Mouse (Mus musculus) bone marrow macrophage, adult 2 months (primary cell): ENCODE data around the gene Itga7. TPM values are rescaled to one million over a fixed set of nuclear protein-coding genes. Genes with fewer than 3 reads are reported as not detected.

Experiments
- H3K27ac ChIP-seq: 2 replicates; pipeline ENCODE4 v1.5.1; 2012; ENCODE audit warnings: low read depth, low read length; ENCODE audit not compliant: insufficient read depth
- H3K4me1 ChIP-seq: 2 replicates; pipeline ENCODE4 v1.6.1; 2012; ENCODE audit warnings: low read length; ENCODE audit not compliant: control insufficient read depth, insufficient read depth
- H3K4me3 ChIP-seq: 2 replicates; pipeline ENCODE4 v1.5.1; 2012; ENCODE audit warnings: mild to moderate bottlenecking, low read length, moderate library complexity; ENCODE audit not compliant: insufficient read depth
- CTCF ChIP-seq: IDR thresholded peaks from 2 replicates; pipeline ENCODE4 v1.5.1; 2012; ENCODE audit warnings: low read depth, mild to moderate bottlenecking, low read length, moderate library complexity
- POLR2A ChIP-seq: IDR thresholded peaks from 2 replicates; pipeline ENCODE4 v1.6.1; 2012; ENCODE audit warnings: mild to moderate bottlenecking, low read depth, low read length, borderline replicate concordance
- polyA plus RNA-seq: library from polyadenylated mRNA; stranded (reverse); fragments of >200 nt; gene quantifications from 2 replicates; pipeline ENCODE4 v1.2.4, GENCODE M21; 2012; ENCODE audit not compliant: missing spikeins, insufficient read depth, insufficient read length

The Itga7 gene
- polyA plus RNA-seq, 1 experiment: 0.17 TPM

DNA sequence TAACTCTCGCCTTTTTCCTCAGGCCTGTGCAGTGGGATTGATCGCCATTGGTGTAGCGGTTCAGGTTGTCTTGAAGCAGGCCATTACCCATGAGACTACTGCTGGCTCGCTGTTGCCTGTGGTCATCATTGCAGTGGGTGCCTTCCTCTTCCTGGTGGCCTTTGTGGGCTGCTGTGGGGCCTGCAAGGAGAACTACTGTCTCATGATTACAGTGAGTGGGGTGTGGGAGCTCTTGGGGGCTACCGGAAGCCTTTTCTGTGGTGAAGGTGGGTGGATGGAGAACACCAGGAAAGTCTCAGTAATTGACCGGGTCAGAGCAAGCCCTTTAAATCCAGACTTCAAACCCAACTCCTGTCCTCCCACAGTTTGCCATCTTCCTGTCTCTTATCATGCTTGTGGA lies 22.2 kb upstream of the Itga7 start:
- peaks cover 15% of the 10 kb centered on the region for H3K4me1 ChIP-seq
- TF ChIP-seq CTCF (no peak), POLR2A (no peak)
- peak overlapping the region; percentile 68 for H3K4me3 ChIP-seq
- H3K27ac ChIP-seq: peak overlapping the region; percentile 97

DNA sequence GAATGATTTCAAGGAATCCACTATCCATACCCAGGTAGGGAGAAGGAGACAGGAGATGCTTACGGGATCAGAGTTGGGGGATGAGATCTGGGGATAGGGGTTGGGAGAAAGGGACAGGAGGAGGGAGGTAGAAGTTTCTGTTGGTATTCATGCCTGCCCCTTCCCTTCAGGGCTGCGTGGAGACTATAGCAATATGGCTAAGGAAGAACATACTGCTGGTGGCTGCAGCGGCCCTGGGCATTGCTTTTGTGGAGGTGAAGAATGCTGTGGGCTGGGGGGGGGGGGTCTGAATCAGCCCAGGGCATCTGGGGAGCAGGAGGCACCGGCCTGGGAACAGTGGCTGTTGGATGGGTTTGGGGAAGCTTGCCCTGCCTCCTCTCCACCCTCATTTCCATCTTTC lies 21.4 kb upstream of the Itga7 start:
- no peak overlapping the region for H3K27ac ChIP-seq
- TF ChIP-seq POLR2A (no peak), CTCF (no peak)
- peak overlapping the region; percentile 29 for H3K4me3 ChIP-seq
- peaks cover 15% of the 10 kb centered on the region for H3K4me1 ChIP-seq

DNA sequence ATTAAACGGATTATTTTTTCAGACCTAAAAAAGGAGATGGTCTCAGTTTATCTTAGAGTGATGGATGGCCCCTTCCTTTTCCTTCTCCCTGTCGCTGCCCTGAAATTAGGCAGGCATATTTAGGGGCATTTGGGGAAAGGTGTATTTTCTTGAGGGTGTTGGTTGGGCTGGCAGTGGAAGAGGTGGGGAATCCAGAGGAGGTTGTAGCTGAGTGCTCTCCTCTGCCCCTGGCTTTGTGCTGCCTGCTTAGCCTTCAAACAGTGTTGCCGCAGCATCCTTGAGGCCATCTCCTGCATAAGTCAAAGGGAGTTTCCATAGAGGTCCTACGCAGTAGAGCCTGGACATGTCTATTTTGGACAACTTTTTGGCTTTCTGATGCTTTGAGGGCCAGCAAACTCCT lies 20.8 kb upstream of the Itga7 start:
- peaks cover 15% of the 10 kb centered on the region for H3K4me1 ChIP-seq
- TF ChIP-seq CTCF (no peak), POLR2A (no peak)
- H3K4me3 ChIP-seq: no peak overlapping the region
- H3K27ac ChIP-seq: no peak overlapping the region

DNA sequence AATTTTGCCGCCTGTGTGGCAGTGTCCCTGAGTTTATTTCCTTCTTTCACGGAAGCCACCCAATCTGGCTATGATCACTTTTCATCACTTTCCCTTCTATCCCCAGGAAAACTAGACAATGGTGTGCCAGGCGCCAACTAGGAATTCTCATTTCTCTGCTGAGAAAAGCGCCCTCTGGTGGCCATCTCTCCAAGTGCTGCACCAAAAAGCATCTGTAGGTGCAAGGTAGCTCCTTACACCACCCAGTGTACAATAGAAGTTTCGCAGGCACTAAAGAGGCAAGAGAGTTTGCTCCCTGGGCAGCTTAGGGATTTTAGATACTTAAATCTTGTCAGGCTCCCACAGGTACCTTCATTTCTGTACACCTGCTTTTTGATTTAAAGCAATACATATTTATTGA lies 20.4 kb upstream of the Itga7 start:
- TF ChIP-seq CTCF (peak; percentile 88), POLR2A (no peak)
- Histone ChIP-seq H3K27ac (no peak overlapping the region), H3K4me3 (no peak overlapping the region), H3K4me1 (peaks cover 15% of the 10 kb centered on the region)

DNA sequence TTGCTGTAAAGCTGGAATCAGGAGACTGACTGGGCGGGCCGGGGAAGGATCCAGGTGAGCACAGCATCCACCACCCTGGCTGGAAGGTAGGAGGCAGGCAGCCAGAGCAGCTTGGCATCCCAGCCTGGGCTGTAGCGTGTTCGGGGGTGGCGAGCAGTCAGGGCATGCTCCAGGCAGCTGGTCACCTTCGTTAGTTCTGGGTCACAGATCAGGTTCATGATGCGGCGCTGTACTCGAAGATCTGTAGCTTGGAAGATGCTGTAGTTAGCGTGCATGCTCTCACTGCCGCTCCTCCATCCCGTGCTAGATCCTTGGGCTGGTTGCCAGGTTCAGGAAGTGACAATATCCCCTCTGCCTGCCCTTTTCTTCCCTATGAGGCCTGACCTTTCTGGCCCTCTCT lies 19.9 kb upstream of the Itga7 start:
- TF ChIP-seq CTCF: no peak
- no peak for TF ChIP-seq POLR2A
- H3K4me3 ChIP-seq: no peak overlapping the region
- H3K4me1 ChIP-seq: peaks cover 14% of the 10 kb centered on the region
- no peak overlapping the region for H3K27ac ChIP-seq

DNA sequence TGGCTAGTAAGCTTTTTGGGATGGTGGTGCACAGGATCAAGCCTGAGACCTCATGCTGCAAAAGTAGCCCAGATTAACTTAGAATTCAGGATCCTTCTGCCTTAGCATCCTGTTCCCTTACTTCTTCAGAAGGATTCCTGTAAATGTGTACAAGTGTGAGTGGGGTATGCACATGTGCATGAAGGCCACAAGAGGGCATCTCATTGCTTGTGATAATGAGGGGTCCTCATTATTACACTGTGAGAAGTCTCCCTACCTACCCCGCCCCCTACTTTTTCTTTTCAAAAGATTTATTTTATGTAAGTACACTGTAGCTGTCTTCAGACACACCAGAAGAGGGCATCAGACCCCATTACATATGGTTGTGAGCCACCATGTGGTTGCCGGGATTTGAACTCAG lies 18.1 kb upstream of the Itga7 start:
- Histone ChIP-seq H3K27ac (no peak overlapping the region), H3K4me1 (peaks cover 13% of the 10 kb centered on the region), H3K4me3 (no peak overlapping the region)
- TF ChIP-seq CTCF (no peak), POLR2A (no peak)

DNA sequence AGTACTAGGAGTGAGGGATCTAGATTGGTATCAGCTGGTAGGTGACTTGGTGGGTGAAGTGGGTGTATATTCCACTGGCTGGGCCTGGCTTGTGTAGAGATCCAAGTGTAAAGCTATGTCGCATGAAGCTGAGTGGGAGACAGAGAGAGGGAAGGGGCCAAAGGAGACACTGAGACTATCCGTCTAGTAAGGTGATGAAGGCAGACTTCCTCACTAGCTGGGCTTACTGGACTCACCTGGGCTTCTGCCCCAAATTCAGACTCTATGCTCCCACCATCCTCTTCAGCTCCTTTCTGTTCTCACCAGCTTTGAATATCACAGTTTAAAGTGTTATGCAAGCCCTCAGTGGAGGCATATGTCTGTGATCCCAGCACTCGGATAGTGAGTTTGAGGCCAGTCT lies 17.0 kb upstream of the Itga7 start:
- no peak overlapping the region for H3K27ac ChIP-seq
- H3K4me3 ChIP-seq: no peak overlapping the region
- TF ChIP-seq POLR2A: no peak
- no peak for TF ChIP-seq CTCF
- H3K4me1 ChIP-seq: peaks cover 10% of the 10 kb centered on the region

DNA sequence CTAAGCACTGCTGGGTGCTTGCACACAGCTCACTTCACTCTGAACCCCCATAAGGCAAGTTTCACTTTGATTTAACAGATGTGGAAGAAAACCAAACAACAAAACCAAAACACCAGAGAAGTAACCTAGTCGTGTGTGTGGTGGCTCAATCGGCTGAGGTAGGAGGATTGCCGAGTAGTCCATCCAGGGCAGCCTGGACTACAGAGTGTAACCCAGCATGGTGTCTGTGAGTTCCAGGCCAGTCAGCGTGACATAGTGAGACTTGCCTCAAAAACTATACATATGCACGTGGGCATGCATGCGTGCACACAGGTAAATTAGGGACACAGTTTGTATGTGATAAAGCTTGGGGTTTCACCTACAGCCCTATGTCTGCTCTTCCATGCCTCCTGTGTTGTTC lies 16.2 kb upstream of the Itga7 start:
- TF ChIP-seq POLR2A (no peak), CTCF (no peak)
- peaks cover 13% of the 10 kb centered on the region for H3K4me1 ChIP-seq

DNA sequence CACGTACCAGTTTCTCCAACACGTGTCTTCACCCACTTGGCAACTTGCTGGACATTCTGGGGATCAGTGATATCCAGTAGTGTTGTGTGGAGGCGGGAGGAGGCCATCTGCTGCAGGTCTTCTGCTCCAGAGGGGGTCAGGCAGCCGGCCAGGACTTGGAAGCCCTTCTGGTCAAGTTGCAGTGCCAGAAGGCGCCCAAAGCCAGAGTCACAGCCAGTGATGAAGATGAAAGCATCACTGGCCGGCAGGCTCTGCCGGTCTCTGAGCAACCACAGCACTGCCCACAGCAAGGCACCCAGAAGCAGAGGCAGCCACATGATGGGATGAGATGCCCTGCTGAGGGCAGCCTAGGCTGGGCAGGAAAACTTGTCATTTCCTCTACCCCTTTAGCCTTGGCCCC lies 15.4 kb upstream of the Itga7 start:
- Histone ChIP-seq H3K4me3 (no peak overlapping the region), H3K4me1 (peaks cover 13% of the 10 kb centered on the region), H3K27ac (no peak overlapping the region)
- TF ChIP-seq CTCF (no peak), POLR2A (no peak)

More for the DNA sequence above, 16.2 kb upstream of the Itga7 start:
- H3K4me3 ChIP-seq: no peak overlapping the region
- H3K27ac ChIP-seq: no peak overlapping the region

DNA sequence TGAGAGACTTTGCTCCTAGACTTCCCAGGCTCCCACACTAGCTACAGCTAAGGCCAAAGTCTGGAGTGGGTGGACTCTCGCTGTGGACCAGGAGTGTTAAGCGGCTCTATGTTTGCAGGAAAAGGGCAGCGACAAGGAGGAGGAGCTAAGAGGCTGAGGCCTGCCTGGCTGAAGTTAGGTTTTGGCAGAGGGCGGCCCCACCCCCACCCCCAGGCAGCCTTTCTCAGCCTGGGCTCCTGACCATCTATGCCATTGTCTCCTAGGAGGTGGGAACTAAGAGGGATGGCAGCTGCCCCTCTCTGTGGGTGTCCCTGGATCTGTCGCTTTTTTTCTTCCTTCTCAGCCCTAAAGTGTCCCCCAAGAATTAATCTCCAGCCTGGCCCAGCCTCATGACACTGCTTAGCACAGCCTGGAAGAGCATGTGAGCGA lies 14.4 kb upstream of the Itga7 start:
- Histone ChIP-seq H3K4me1 (peaks cover 15% of the 10 kb centered on the region), H3K27ac (0 out of 2 replicates have a peak overlapping the region, but pooled peaks have one; percentile 6), H3K4me3 (no peak overlapping the region)
- TF ChIP-seq POLR2A (no peak), CTCF (no peak)

DNA sequence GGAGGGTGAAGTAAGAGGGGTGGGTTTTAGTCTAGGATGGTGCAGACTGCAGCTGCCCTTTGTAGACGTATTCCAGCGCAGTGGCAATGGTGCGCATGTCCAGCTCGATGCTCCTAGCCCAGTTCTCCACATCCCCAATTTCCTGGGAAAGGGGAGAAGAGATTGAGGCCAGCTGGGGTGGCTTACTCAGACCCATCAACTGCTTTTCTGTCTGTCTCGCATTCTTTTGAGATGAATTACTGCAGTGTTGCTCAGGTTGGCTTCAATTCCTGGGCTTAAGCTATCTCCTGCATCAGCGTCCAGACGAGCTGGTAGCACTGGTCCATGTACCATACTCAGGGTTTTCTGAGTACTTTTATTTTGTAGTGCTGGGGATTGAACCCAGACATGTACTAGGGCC lies 13.7 kb upstream of the Itga7 start:
- TF ChIP-seq CTCF: no peak
- TF ChIP-seq POLR2A: no peak
- Histone ChIP-seq H3K27ac (no peak overlapping the region), H3K4me3 (no peak overlapping the region), H3K4me1 (peaks cover 17% of the 10 kb centered on the region)

DNA sequence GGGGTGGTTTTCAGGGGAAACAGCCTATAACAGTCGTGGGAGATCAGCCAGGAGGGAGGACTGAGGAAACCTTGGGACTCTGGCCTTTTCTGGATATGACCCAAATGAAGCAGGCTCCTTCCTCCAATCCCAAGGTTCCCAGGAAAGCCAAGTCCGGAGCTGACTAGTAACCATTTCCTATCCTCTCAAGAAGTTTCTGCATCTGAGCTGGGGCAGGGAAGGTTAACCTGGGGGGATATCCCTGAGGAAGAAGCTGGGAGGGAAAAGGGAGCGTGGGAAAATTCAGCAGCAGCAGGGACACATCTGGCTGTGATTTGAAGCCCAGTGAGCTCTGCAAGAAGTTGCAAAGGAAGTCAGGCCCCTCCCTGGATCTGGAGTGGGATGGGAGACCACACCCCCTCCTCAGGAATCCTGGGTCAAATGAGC lies 12.9 kb upstream of the Itga7 start:
- H3K4me1 ChIP-seq: peaks cover 17% of the 10 kb centered on the region

More for the DNA sequence above, 12.9 kb upstream of the Itga7 start:
- Histone ChIP-seq H3K27ac (no peak overlapping the region), H3K4me3 (no peak overlapping the region)
- TF ChIP-seq POLR2A: no peak
- TF ChIP-seq CTCF: no peak
